Mouse (Mus musculus) myocyte (in vitro differentiated cells): ENCODE data around the gene Ccdc153. TPM values are rescaled to one million over a fixed set of nuclear protein-coding genes. Genes with fewer than 3 reads are reported as not detected.

ENCODE experiments used
- H3K27me3 ChIP-seq: one replicate; pipeline ENCODE4 v1.6.1; 2011; ENCODE audit not compliant: control insufficient read depth, insufficient read depth, insufficient read length
- H3K36me3 ChIP-seq: one replicate; pipeline ENCODE4 v1.6.1; 2011; ENCODE audit not compliant: control insufficient read depth, insufficient read depth
- H3K4me2 ChIP-seq: one replicate; pipeline ENCODE4 v1.6.1; 2011; ENCODE audit warnings: low read depth, control low read depth
- H3K4me3 ChIP-seq: one replicate; pipeline ENCODE4 v1.5.1; 2011; ENCODE audit warnings: mild to moderate bottlenecking, control low read depth, moderate library complexity
- H3K79me2 ChIP-seq: one replicate; pipeline ENCODE4 v1.6.1; 2011; ENCODE audit not compliant: control insufficient read depth, insufficient read depth
- H3ac ChIP-seq: one replicate; pipeline ENCODE4 v1.6.1; 2011; ENCODE audit not compliant: control insufficient read depth, insufficient read length
- CEBPB ChIP-seq: IDR thresholded peaks from 2 replicates; pipeline ENCODE4 v1.6.1; 2011; ENCODE audit warnings: mild to moderate bottlenecking, moderate library complexity; ENCODE audit not compliant: poor library complexity, insufficient read depth, severe bottlenecking
- E2F4 ChIP-seq: IDR thresholded peaks from one replicate; pipeline ENCODE4 v1.6.1; 2011; ENCODE audit warnings: mild to moderate bottlenecking, control low read depth, moderate library complexity; ENCODE audit not compliant: insufficient read depth
- MAX ChIP-seq: IDR thresholded peaks from one replicate; pipeline ENCODE4 v1.6.1; 2011; ENCODE audit warnings: low read depth, mild to moderate bottlenecking, control low read depth
- MYOD1 ChIP-seq, 3 experiments: IDR thresholded peaks; one replicate each; pipeline ENCODE4 v1.6.1; 2011; ENCODE audit warnings: control low read depth in 2 of 3, low read depth in 2 of 3, mild to moderate bottlenecking in 2 of 3, moderate library complexity in 1 of 3; ENCODE audit not compliant: insufficient read length in 2 of 3, control insufficient read depth in 1 of 3
- MYOG ChIP-seq, 3 experiments: IDR thresholded peaks; one replicate each; pipeline ENCODE4 v1.6.1; 2011; ENCODE audit warnings: control low read depth in 2 of 3, low read depth in 2 of 3, mild to moderate bottlenecking in 2 of 3; ENCODE audit not compliant: insufficient read length in 2 of 3, control insufficient read depth in 1 of 3, insufficient read depth in 1 of 3
- POLR2A ChIP-seq: IDR thresholded peaks from one replicate; pipeline ENCODE4 v1.6.1; 2011; ENCODE audit warnings: low read depth, mild to moderate bottlenecking, control low read depth, moderate library complexity; ENCODE audit not compliant: insufficient read length
- POLR2AphosphoS2 ChIP-seq: IDR thresholded peaks from one replicate; pipeline ENCODE4 v1.6.1; 2011; ENCODE audit warnings: low read depth, control low read depth; ENCODE audit not compliant: insufficient read length
- REST ChIP-seq: IDR thresholded peaks from one replicate; pipeline ENCODE4 v1.6.1; 2011; ENCODE audit warnings: mild to moderate bottlenecking, control low read depth, moderate library complexity; ENCODE audit not compliant: insufficient read depth, insufficient read length
- SRF ChIP-seq: IDR thresholded peaks from one replicate; pipeline ENCODE4 v1.6.1; 2011; ENCODE audit warnings: low read depth; ENCODE audit not compliant: control insufficient read depth, insufficient read length
- TCF12 ChIP-seq: IDR thresholded peaks from one replicate; pipeline ENCODE4 v1.6.1; 2011; ENCODE audit warnings: mild to moderate bottlenecking, control low read depth; ENCODE audit not compliant: poor library complexity, insufficient read depth, severe bottlenecking
- TCF3 ChIP-seq: IDR thresholded peaks from one replicate; pipeline ENCODE4 v1.6.1; 2011; ENCODE audit warnings: low read depth, control low read depth; ENCODE audit not compliant: insufficient read length
- USF1 ChIP-seq: IDR thresholded peaks from one replicate; pipeline ENCODE4 v1.6.1; 2011; ENCODE audit warnings: low read depth, mild to moderate bottlenecking, control low read depth, moderate library complexity
- polyA plus RNA-seq: library from polyadenylated mRNA; unstranded; fragments of >200 nt; fragmentation: generic; extraction: Trizol; gene quantifications from one replicate; pipeline ENCODE4 v1.2.1, GENCODE M21; 2012; ENCODE audit warnings: missing spikeins

Ccdc153 gene
- polyA plus RNA-seq, 1 experiment = not detected

GRCm38 (mm10) chr9:44209416-44209815 is 31.1 kb upstream of the Ccdc153 start:
- no peak for TF ChIP-seq MYOD1 (IDR thresholded peaks at IDR 0.05; ENCODE audit: control insufficient read depth in 1 of 3, insufficient read length in 2 of 3, low read depth in 2 of 3)
- TF ChIP-seq USF1 = no peak
- TF ChIP-seq CEBPB = no peak
- TF ChIP-seq SRF = no peak
- TF ChIP-seq MYOG (IDR thresholded peaks at IDR 0.05; ENCODE audit: control insufficient read depth in 1 of 3, insufficient read depth in 1 of 3, insufficient read length in 2 of 3, low read depth in 2 of 3) = no peak
- no peak for TF ChIP-seq E2F4
- no peak for TF ChIP-seq POLR2A
- TF ChIP-seq POLR2AphosphoS2 = no peak
- no peak for TF ChIP-seq MAX
- no peak for TF ChIP-seq REST
- no peak for TF ChIP-seq TCF3
- TF ChIP-seq TCF12 = no peak
- H3K4me2 ChIP-seq = no peak overlapping the region

GRCm38 (mm10) chr9:44212406-44212805 is 28.1 kb upstream of the Ccdc153 start:
- peaks cover 36% of the 10 kb centered on the region for H3K79me2 ChIP-seq

More at GRCm38 (mm10) chr9:44209416-44209815, 31.1 kb upstream of the Ccdc153 start:
- H3K27me3 ChIP-seq = no peaks in the 10 kb centered on the region
- no peak overlapping the region for H3K4me3 ChIP-seq
- no peak overlapping the region for H3ac ChIP-seq
- H3K79me2 ChIP-seq = peaks cover 44% of the 10 kb centered on the region
- H3K36me3 ChIP-seq = no peaks in the 10 kb centered on the region

GRCm38 (mm10) chr9:44213538-44213937 is 26.9 kb upstream of the Ccdc153 start:
- H3K79me2 ChIP-seq = peaks cover 26% of the 10 kb centered on the region
- TF ChIP-seq POLR2A = no peak
- TF ChIP-seq MYOG (IDR thresholded peaks at IDR 0.05; ENCODE audit: control insufficient read depth in 1 of 3, insufficient read depth in 1 of 3, insufficient read length in 2 of 3, low read depth in 2 of 3) = no peak
- TF ChIP-seq TCF3 = no peak
- no peak for TF ChIP-seq POLR2AphosphoS2
- no peak for TF ChIP-seq CEBPB
- no peak for TF ChIP-seq USF1
- TF ChIP-seq REST = no peak
- TF ChIP-seq E2F4 = no peak
- no peak for TF ChIP-seq MAX
- H3K4me3 ChIP-seq = no peak overlapping the region
- no peaks in the 10 kb centered on the region for H3K27me3 ChIP-seq
- no peak overlapping the region for H3ac ChIP-seq
- no peak overlapping the region for H3K4me2 ChIP-seq
- no peaks in the 10 kb centered on the region for H3K36me3 ChIP-seq

More at GRCm38 (mm10) chr9:44212406-44212805, 28.1 kb upstream of the Ccdc153 start:
- Histone ChIP-seq H3K4me2 (no peak overlapping the region), H3ac (no peak overlapping the region), H3K27me3 (no peaks in the 10 kb centered on the region), H3K36me3 (no peaks in the 10 kb centered on the region), H3K4me3 (no peak overlapping the region)
- no peak for TF ChIP-seq SRF
- TF ChIP-seq MYOD1 (IDR thresholded peaks at IDR 0.05; ENCODE audit: control insufficient read depth in 1 of 3, insufficient read length in 2 of 3, low read depth in 2 of 3) = no peak
- TF ChIP-seq CEBPB = no peak
- no peak for TF ChIP-seq MAX

- Histone ChIP-seq H3K4me3 (no peak overlapping the region), H3K27me3 (no peaks in the 10 kb centered on the region), H3ac (no peak overlapping the region), H3K36me3 (no peaks in the 10 kb centered on the region), H3K79me2 (peaks cover 87% of the 10 kb centered on the region), H3K4me2 (no peak overlapping the region)
- TF ChIP-seq MYOD1 (IDR thresholded peaks at IDR 0.05; ENCODE audit: control insufficient read depth in 1 of 3, insufficient read length in 2 of 3, low read depth in 2 of 3) = no peak
These were observed 14.5 kb upstream of the Ccdc153 start for GRCm38 (mm10) chr9:44225993-44226392.

- Histone ChIP-seq H3K79me2 (peaks cover 63% of the 10 kb centered on the region), H3K27me3 (no peaks in the 10 kb centered on the region), H3K4me3 (no peak overlapping the region), H3K36me3 (no peaks in the 10 kb centered on the region), H3K4me2 (no peak overlapping the region), H3ac (no peak overlapping the region)
- TF ChIP-seq MYOD1 (IDR thresholded peaks at IDR 0.05; ENCODE audit: control insufficient read depth in 1 of 3, insufficient read length in 2 of 3, low read depth in 2 of 3) = no peak
- TF ChIP-seq POLR2A = no peak
- no peak for TF ChIP-seq REST
- no peak for TF ChIP-seq POLR2AphosphoS2
- TF ChIP-seq TCF12 = no peak
- TF ChIP-seq MYOG (IDR thresholded peaks at IDR 0.05; ENCODE audit: control insufficient read depth in 1 of 3, insufficient read depth in 1 of 3, insufficient read length in 2 of 3, low read depth in 2 of 3) = no peak
- no peak for TF ChIP-seq USF1
These were observed 8.9 kb upstream of the Ccdc153 start for GRCm38 (mm10) chr9:44231609-44232008.
